Mouse (Mus musculus): ENCODE measurements at regions not wholly inside any gene's neighbourhood (a gene's known extent, or its start where the extent isn't known, plus 50 kb on each side); places are given as distances from the start of the nearest gene placed in this dataset.

GRCm38 (mm10) chr11:19633621-19634020 lies 290.6 kb upstream of the Spred2 start:
- H3K36me3 ChIP-seq = no peaks in the 10 kb centered on the region
- H3K9me3 ChIP-seq = no peaks in the 10 kb centered on the region
- no peak overlapping the region for H3K4me2 ChIP-seq
- no peak for ATAC-seq (ENCODE audit: low FRiP score)
- WGBS = 86% methylated on average over 5 of the region's 5 CpGs
- no peaks in the 10 kb centered on the region for H3K27me3 ChIP-seq
- H3K9ac ChIP-seq = no peak overlapping the region
- no peak overlapping the region for H3K4me3 ChIP-seq
- H3K4me1 ChIP-seq (replicated peaks) = no peaks in the 10 kb centered on the region
- H3K27ac ChIP-seq = no peak overlapping the region

GRCm38 (mm10) chr11:19641153-19641552 lies 283.0 kb upstream of the Spred2 start:
- Histone ChIP-seq H3K4me1 (replicated peaks) (no peaks in the 10 kb centered on the region), H3K9ac (no peak overlapping the region), H3K4me2 (no peak overlapping the region), H3K4me3 (no peak overlapping the region), H3K36me3 (no peaks in the 10 kb centered on the region), H3K27me3 (no peaks in the 10 kb centered on the region), H3K9me3 (no peaks in the 10 kb centered on the region), H3K27ac (no peak overlapping the region)
- WGBS = 74% methylated on average over 8 of the region's 8 CpGs
- ATAC-seq (ENCODE audit: low FRiP score) = no peak

GRCm38 (mm10) chr11:19644116-19644795 lies 279.9 kb upstream of the Spred2 start:
- Histone ChIP-seq H3K27me3 (no peaks in the 10 kb centered on the region), H3K9ac (no peak overlapping the region), H3K4me1 (replicated peaks) (no peaks in the 10 kb centered on the region), H3K4me2 (no peak overlapping the region), H3K9me3 (no peaks in the 10 kb centered on the region), H3K27ac (no peak overlapping the region), H3K36me3 (no peaks in the 10 kb centered on the region), H3K4me3 (no peak overlapping the region)
- 61% methylated on average over 7 of the region's 7 CpGs for whole genome bisulfite sequencing
- no peak for ATAC-seq (ENCODE audit: low FRiP score)

GRCm38 (mm10) chr11:19645106-19645505 lies 279.1 kb upstream of the Spred2 start:
- Histone ChIP-seq H3K27me3 (no peaks in the 10 kb centered on the region), H3K27ac (no peak overlapping the region), H3K4me2 (no peak overlapping the region), H3K36me3 (no peaks in the 10 kb centered on the region), H3K9me3 (no peaks in the 10 kb centered on the region), H3K4me1 (replicated peaks) (no peaks in the 10 kb centered on the region), H3K4me3 (no peak overlapping the region), H3K9ac (no peak overlapping the region)
- 83% methylated on average over 5 of the region's 5 CpGs for WGBS
- no peak for ATAC-seq (ENCODE audit: low FRiP score)

GRCm38 (mm10) chr11:19651522-19651921 lies 272.7 kb upstream of the Spred2 start:
- Histone ChIP-seq H3K9ac (no peak overlapping the region), H3K4me1 (replicated peaks) (no peaks in the 10 kb centered on the region), H3K27ac (no peak overlapping the region), H3K36me3 (no peaks in the 10 kb centered on the region), H3K9me3 (no peaks in the 10 kb centered on the region), H3K4me2 (no peak overlapping the region), H3K4me3 (no peak overlapping the region), H3K27me3 (no peaks in the 10 kb centered on the region)
- no peak for ATAC-seq (ENCODE audit: low FRiP score)
- 94% methylated on average over 6 of the region's 6 CpGs for WGBS

GRCm38 (mm10) chr11:19651929-19652328 lies 272.2 kb upstream of the Spred2 start:
- no peak overlapping the region for H3K27ac ChIP-seq
- 95% methylated on average over 7 of the region's 7 CpGs for WGBS
- H3K27me3 ChIP-seq = no peaks in the 10 kb centered on the region
- no peak for ATAC-seq (ENCODE audit: low FRiP score)
- H3K9ac ChIP-seq = no peak overlapping the region
- H3K36me3 ChIP-seq = no peaks in the 10 kb centered on the region
- no peak overlapping the region for H3K4me2 ChIP-seq
- no peaks in the 10 kb centered on the region for H3K9me3 ChIP-seq
- H3K4me1 ChIP-seq (replicated peaks) = no peaks in the 10 kb centered on the region
- no peak overlapping the region for H3K4me3 ChIP-seq

GRCm38 (mm10) chr11:19659511-19659910 lies 264.7 kb upstream of the Spred2 start:
- Histone ChIP-seq H3K27me3 (no peaks in the 10 kb centered on the region), H3K4me2 (no peak overlapping the region), H3K4me1 (replicated peaks) (no peaks in the 10 kb centered on the region), H3K4me3 (no peak overlapping the region), H3K9me3 (no peaks in the 10 kb centered on the region), H3K9ac (no peak overlapping the region), H3K36me3 (no peaks in the 10 kb centered on the region), H3K27ac (no peak overlapping the region)
- 55% methylated on average over 4 of the region's 4 CpGs for WGBS
- ATAC-seq (ENCODE audit: low FRiP score) = no peak

GRCm38 (mm10) chr11:19666732-19667131 lies 257.4 kb upstream of the Spred2 start:
- Histone ChIP-seq H3K36me3 (no peaks in the 10 kb centered on the region), H3K27me3 (no peaks in the 10 kb centered on the region), H3K4me1 (replicated peaks) (peaks cover 12% of the 10 kb centered on the region), H3K9me3 (no peaks in the 10 kb centered on the region), H3K9ac (no peak overlapping the region), H3K27ac (no peak overlapping the region), H3K4me2 (no peak overlapping the region), H3K4me3 (no peak overlapping the region)
- no peak for ATAC-seq (ENCODE audit: low FRiP score)
- WGBS = 83% methylated on average over 4 of the region's 4 CpGs

GRCm38 (mm10) chr11:19670853-19671530 lies 253.2 kb upstream of the Spred2 start:
- Histone ChIP-seq H3K9ac (no peak overlapping the region), H3K4me3 (no peak overlapping the region), H3K27ac (peak overlapping the region; percentile 6; the same call in 1 of the 2 replicates), H3K4me2 (no peak overlapping the region), H3K4me1 (replicated peaks) (peaks cover 12% of the 10 kb centered on the region), H3K9me3 (no peaks in the 10 kb centered on the region), H3K36me3 (no peaks in the 10 kb centered on the region), H3K27me3 (no peaks in the 10 kb centered on the region)
- peak; percentile 86 for ATAC-seq (ENCODE audit: low FRiP score)
- WGBS = 40% methylated on average over 13 of the region's 13 CpGs

- 20% methylated on average over 1 of the region's 1 CpGs for WGBS
- H3K4me1 ChIP-seq (replicated peaks) = peaks cover 12% of the 10 kb centered on the region
Observed at GRCm38 (mm10) chr11:19673012-19673411, 251.2 kb upstream of the Spred2 start.

GRCm38 (mm10) chr11:19676514-19676913 lies 247.7 kb upstream of the Spred2 start:
- no peak for ATAC-seq (ENCODE audit: low FRiP score)
- Histone ChIP-seq H3K27me3 (no peaks in the 10 kb centered on the region), H3K27ac (no peak overlapping the region), H3K4me2 (no peak overlapping the region), H3K9me3 (no peaks in the 10 kb centered on the region), H3K36me3 (no peaks in the 10 kb centered on the region), H3K4me1 (replicated peaks) (peaks cover 17% of the 10 kb centered on the region), H3K9ac (no peak overlapping the region), H3K4me3 (no peak overlapping the region)
- WGBS = 90% methylated on average over 1 of the region's 1 CpGs

More at GRCm38 (mm10) chr11:19673012-19673411, 251.2 kb upstream of the Spred2 start:
- Histone ChIP-seq H3K4me2 (no peak overlapping the region), H3K4me3 (no peak overlapping the region), H3K9me3 (no peaks in the 10 kb centered on the region), H3K27me3 (no peaks in the 10 kb centered on the region), H3K9ac (no peak overlapping the region), H3K36me3 (no peaks in the 10 kb centered on the region), H3K27ac (no peak overlapping the region)
- ATAC-seq (ENCODE audit: low FRiP score) = no peak

GRCm38 (mm10) chr11:19679041-19679440 lies 245.1 kb upstream of the Spred2 start:
- no peak for ATAC-seq (ENCODE audit: low FRiP score)
- Histone ChIP-seq H3K4me2 (no peak overlapping the region), H3K27ac (no peak overlapping the region; the same call in 1 of the 2 replicates), H3K9ac (no peak overlapping the region), H3K36me3 (no peaks in the 10 kb centered on the region), H3K4me3 (no peak overlapping the region), H3K27me3 (no peaks in the 10 kb centered on the region), H3K4me1 (replicated peaks) (peaks cover 17% of the 10 kb centered on the region), H3K9me3 (no peaks in the 10 kb centered on the region)
- WGBS = 31% methylated on average over 2 of the region's 2 CpGs

GRCm38 (mm10) chr11:19679669-19680068 lies 244.5 kb upstream of the Spred2 start:
- no peak for ATAC-seq (ENCODE audit: low FRiP score)
- H3K9ac ChIP-seq = no peak overlapping the region

More at GRCm38 (mm10) chr11:19679669-19680068, 244.5 kb upstream of the Spred2 start:
- Histone ChIP-seq H3K9me3 (no peaks in the 10 kb centered on the region), H3K36me3 (no peaks in the 10 kb centered on the region), H3K27me3 (no peaks in the 10 kb centered on the region), H3K4me3 (no peak overlapping the region), H3K4me1 (replicated peaks) (peaks cover 17% of the 10 kb centered on the region), H3K4me2 (no peak overlapping the region), H3K27ac (no peak overlapping the region)
- whole genome bisulfite sequencing = 45% methylated on average over 5 of the region's 5 CpGs
